Mouse (Mus musculus) liver, postnatal 0 days (tissue): ENCODE data around the gene Arl4a. TPM values are rescaled to one million over a fixed set of nuclear protein-coding genes. Genes with fewer than 3 reads are reported as not detected.

Source experiments
- ATAC-seq: fragments of 200-750 bp; cut with Nextera tagmentation; 2 replicates; pipeline ENCODE4 v1.8.0; 2017; ENCODE audit warnings: mild to moderate bottlenecking, moderate library complexity
- DNase-seq: peaks from one replicate; pipeline ENCODE4 v3.0.0-alpha.2; 2016
- H3K27ac ChIP-seq: fragments of 300-500 bp; sonication (generic); 2 replicates; pipeline ENCODE4 v1.5.1; 2014; ENCODE audit warnings: antibody characterized with exemption, moderate library complexity, mild to moderate bottlenecking, low read depth
- H3K27me3 ChIP-seq: fragments of 300-500 bp; sonication (generic); 2 replicates; pipeline ENCODE4 v1.6.1; 2014; ENCODE audit warnings: low read length, control low read depth, mixed read lengths; ENCODE audit not compliant: insufficient read depth
- H3K36me3 ChIP-seq: fragments of 300-500 bp; sonication (generic); replicated peaks from 2 replicates; pipeline ENCODE4 v1.6.1; 2014; ENCODE audit warnings: mild to moderate bottlenecking, control low read depth, low read length, moderate library complexity, mixed read lengths; ENCODE audit not compliant: insufficient read depth
- H3K4me1 ChIP-seq: fragments of 300-500 bp; sonication (generic); 2 replicates; pipeline ENCODE4 v1.6.1; 2014; ENCODE audit warnings: antibody characterized with exemption, mild to moderate bottlenecking, control low read depth; ENCODE audit not compliant: insufficient read depth
- H3K4me2 ChIP-seq: fragments of 300-500 bp; sonication (generic); 2 replicates; pipeline ENCODE4 v1.6.1; 2014; ENCODE audit warnings: low read depth, mild to moderate bottlenecking, low read length, moderate library complexity, mixed read lengths
- H3K4me3 ChIP-seq: fragments of 300-500 bp; sonication (generic); 2 replicates; pipeline ENCODE4 v1.5.1; 2014; ENCODE audit warnings: low read depth, low read length
- H3K9ac ChIP-seq: fragments of 300-500 bp; sonication (generic); replicated peaks from 2 replicates; pipeline ENCODE4 v1.6.1; 2014; ENCODE audit warnings: mild to moderate bottlenecking, moderate library complexity
- H3K9me3 ChIP-seq: fragments of 300-500 bp; sonication (generic); 2 replicates; pipeline ENCODE4 v1.6.1; 2016; ENCODE audit warnings: mild to moderate bottlenecking, control low read depth, low read length, mixed read lengths
- CTCF ChIP-seq: sonication (generic); IDR thresholded peaks from 2 replicates; pipeline ENCODE4 v1.5.1; 2016; ENCODE audit warnings: antibody characterized with exemption, low read depth
- EP300 ChIP-seq: IDR thresholded peaks from 2 replicates; pipeline ENCODE4 v1.6.1; 2016; ENCODE audit warnings: antibody characterized with exemption, low read depth, mild to moderate bottlenecking
- WGBS: fragments of 180-500 bp; shearing (Covaris S2); extraction: QIAGEN DNeasy Blood & Tissue Kit; methylation state at CpG from one replicate; pipeline ENCODE4 v1.1.7; 2014; ENCODE audit not compliant: insufficient replicate concordance; 5-methylcytosine and 5-hydroxymethylcytosine counted together
- polyA plus RNA-seq: library from polyadenylated mRNA; unstranded; fragments of >200 nt; fragmentation: Nextera tagmentation; extraction: Ambion mirVana; gene quantifications from 2 replicates; pipeline ENCODE4 v1.2.1, GENCODE M21; 2015

The Arl4a gene
- polyA plus RNA-seq, 1 experiment from 2014 or later: 59.9 TPM

GRCm38 (mm10) chr12:39989136-39989535 lies 48.7 kb downstream of the Arl4a start:
- no peak for TF ChIP-seq CTCF
- no peak for TF ChIP-seq EP300
- ATAC-seq (no peak), DNase-seq (no peak)
- Histone ChIP-seq H3K27me3 (no peaks in the 10 kb centered on the region), H3K9me3 (no peaks in the 10 kb centered on the region), H3K27ac (no peak overlapping the region), H3K4me2 (no peak overlapping the region), H3K9ac (no peak overlapping the region), H3K36me3 (no peaks in the 10 kb centered on the region), H3K4me3 (no peak overlapping the region), H3K4me1 (peaks cover 4% of the 10 kb centered on the region)
- WGBS: 82% methylated on average over 4 of the region's 4 CpGs

GRCm38 (mm10) chr12:39987177-39987576 lies 50.6 kb downstream of the Arl4a start:
- H3K36me3 ChIP-seq: no peaks in the 10 kb centered on the region
- no peaks in the 10 kb centered on the region for H3K4me1 ChIP-seq
- H3K4me2 ChIP-seq: no peak overlapping the region
- no peak for TF ChIP-seq CTCF
- no peak for TF ChIP-seq EP300
- no peak overlapping the region for H3K9ac ChIP-seq
- H3K9me3 ChIP-seq: no peaks in the 10 kb centered on the region
- no peak for ATAC-seq
- DNase-seq: no peak
- 84% methylated on average over 4 of the region's 4 CpGs for WGBS
- no peak overlapping the region for H3K4me3 ChIP-seq
- no peak overlapping the region for H3K27ac ChIP-seq
- H3K27me3 ChIP-seq: no peaks in the 10 kb centered on the region

- ATAC-seq: no peak
- no peak for DNase-seq
- H3K27ac ChIP-seq: no peak overlapping the region
These were observed 52.2 kb downstream of the Arl4a start for GRCm38 (mm10) chr12:39985639-39986038.

GRCm38 (mm10) chr12:39979792-39980191 lies 58.0 kb downstream of the Arl4a start:
- no peak overlapping the region for H3K9ac ChIP-seq
- no peak overlapping the region for H3K4me2 ChIP-seq
- no peaks in the 10 kb centered on the region for H3K36me3 ChIP-seq
- DNase-seq (no peak), ATAC-seq (no peak)
- H3K9me3 ChIP-seq: no peaks in the 10 kb centered on the region
- H3K27ac ChIP-seq: no peak overlapping the region
- WGBS: 60% methylated on average over 1 of the region's 1 CpGs
- TF ChIP-seq CTCF (no peak), EP300 (no peak)
- H3K4me1 ChIP-seq: no peaks in the 10 kb centered on the region
- H3K4me3 ChIP-seq: no peak overlapping the region
- H3K27me3 ChIP-seq: no peaks in the 10 kb centered on the region

More at GRCm38 (mm10) chr12:39985639-39986038, 52.2 kb downstream of the Arl4a start:
- H3K4me3 ChIP-seq: no peak overlapping the region
- H3K4me2 ChIP-seq: no peak overlapping the region
- no peak overlapping the region for H3K9ac ChIP-seq
- H3K4me1 ChIP-seq: no peaks in the 10 kb centered on the region
- TF ChIP-seq EP300 (no peak), CTCF (peak; percentile 40)
- H3K9me3 ChIP-seq: no peaks in the 10 kb centered on the region
- WGBS: 83% methylated on average over 7 of the region's 7 CpGs
- no peaks in the 10 kb centered on the region for H3K27me3 ChIP-seq
- no peaks in the 10 kb centered on the region for H3K36me3 ChIP-seq

GRCm38 (mm10) chr12:39979066-39979465 lies 58.8 kb downstream of the Arl4a start:
- no peak overlapping the region for H3K4me2 ChIP-seq
- H3K4me1 ChIP-seq: no peaks in the 10 kb centered on the region
- H3K9me3 ChIP-seq: no peaks in the 10 kb centered on the region
- no peaks in the 10 kb centered on the region for H3K36me3 ChIP-seq
- 85% methylated on average over 5 of the region's 5 CpGs for WGBS
- TF ChIP-seq CTCF: no peak
- no peak overlapping the region for H3K9ac ChIP-seq
- H3K4me3 ChIP-seq: no peak overlapping the region
- no peaks in the 10 kb centered on the region for H3K27me3 ChIP-seq
- no peak for ATAC-seq
- no peak for DNase-seq
- H3K27ac ChIP-seq: no peak overlapping the region

GRCm38 (mm10) chr12:39977996-39978590 lies 59.7 kb downstream of the Arl4a start:
- Histone ChIP-seq H3K4me2 (no peak overlapping the region), H3K27me3 (no peaks in the 10 kb centered on the region), H3K36me3 (no peaks in the 10 kb centered on the region), H3K4me1 (no peaks in the 10 kb centered on the region), H3K27ac (no peak overlapping the region), H3K9ac (no peak overlapping the region), H3K4me3 (no peak overlapping the region), H3K9me3 (no peaks in the 10 kb centered on the region)
- WGBS: 69% methylated on average over 8 of the region's 8 CpGs
- TF ChIP-seq EP300: no peak
- TF ChIP-seq CTCF: no peak
- DNase-seq (no peak), ATAC-seq (no peak)

GRCm38 (mm10) chr12:39976426-39976825 lies 61.4 kb downstream of the Arl4a start:
- Histone ChIP-seq H3K9me3 (no peaks in the 10 kb centered on the region), H3K4me2 (no peak overlapping the region), H3K27ac (no peak overlapping the region), H3K4me1 (no peaks in the 10 kb centered on the region), H3K9ac (no peak overlapping the region), H3K4me3 (no peak overlapping the region), H3K27me3 (no peaks in the 10 kb centered on the region), H3K36me3 (no peaks in the 10 kb centered on the region)
- no peak for ATAC-seq
- no peak for TF ChIP-seq EP300
- TF ChIP-seq CTCF: no peak
- no peak for DNase-seq
- 86% methylated on average over 2 of the region's 2 CpGs for WGBS
